Mouse (Mus musculus) embryonic facial prominence, embryonic 12.5 days (tissue): Measurements from ENCODE around the gene Fryl. TPM values are rescaled to one million over a fixed set of nuclear protein-coding genes. Genes with fewer than 3 reads are reported as not detected.

Source experiments
- ATAC-seq: fragments of 200-750 bp; cut with Nextera tagmentation; 2 replicates; pipeline ENCODE4 v1.8.0; 2017; ENCODE audit not compliant: insufficient number of reproducible peaks, insufficient read depth, low FRiP score, low TSS enrichment
- H3K27ac ChIP-seq: fragments of 300-500 bp; sonication (generic); 2 replicates; pipeline ENCODE4 v1.5.1; 2016; ENCODE audit warnings: mild to moderate bottlenecking
- H3K27me3 ChIP-seq: fragments of 300-500 bp; sonication (generic); 2 replicates; pipeline ENCODE4 v1.6.1; 2016; ENCODE audit warnings: mild to moderate bottlenecking, moderate library complexity
- H3K36me3 ChIP-seq: fragments of 300-500 bp; sonication (generic); 2 replicates; pipeline ENCODE4 v1.6.1; 2016; ENCODE audit warnings: mild to moderate bottlenecking
- H3K4me1 ChIP-seq: fragments of 300-500 bp; sonication (generic); 2 replicates; pipeline ENCODE4 v1.6.1; 2016
- H3K4me2 ChIP-seq: fragments of 300-500 bp; sonication (generic); replicated peaks from 2 replicates; pipeline ENCODE4 v1.6.1; 2016; ENCODE audit warnings: mild to moderate bottlenecking, moderate library complexity
- H3K4me3 ChIP-seq: fragments of 300-500 bp; sonication (generic); 2 replicates; pipeline ENCODE4 v1.5.1; 2016; ENCODE audit warnings: mild to moderate bottlenecking
- H3K9ac ChIP-seq: fragments of 300-500 bp; sonication (generic); 2 replicates; pipeline ENCODE4 v1.6.1; 2016; ENCODE audit warnings: mild to moderate bottlenecking, moderate library complexity
- H3K9me3 ChIP-seq: fragments of 300-500 bp; sonication (generic); 2 replicates; pipeline ENCODE4 v1.6.1; 2016; ENCODE audit warnings: mild to moderate bottlenecking, moderate library complexity
- WGBS: fragments of 180-500 bp; shearing (Covaris S2); methylation state at CpG from one replicate; pipeline ENCODE4 v1.1.7; 2016; 5-methylcytosine and 5-hydroxymethylcytosine counted together
- polyA plus RNA-seq: library from polyadenylated mRNA; unstranded; fragments of >200 nt; fragmentation: Nextera tagmentation; extraction: Ambion mirVana; gene quantifications from 2 replicates; pipeline ENCODE4 v1.2.1, GENCODE M21; 2016

Gene Fryl
- polyA plus RNA-seq, 1 experiment from 2014 or later = 28.6 TPM

DNA sequence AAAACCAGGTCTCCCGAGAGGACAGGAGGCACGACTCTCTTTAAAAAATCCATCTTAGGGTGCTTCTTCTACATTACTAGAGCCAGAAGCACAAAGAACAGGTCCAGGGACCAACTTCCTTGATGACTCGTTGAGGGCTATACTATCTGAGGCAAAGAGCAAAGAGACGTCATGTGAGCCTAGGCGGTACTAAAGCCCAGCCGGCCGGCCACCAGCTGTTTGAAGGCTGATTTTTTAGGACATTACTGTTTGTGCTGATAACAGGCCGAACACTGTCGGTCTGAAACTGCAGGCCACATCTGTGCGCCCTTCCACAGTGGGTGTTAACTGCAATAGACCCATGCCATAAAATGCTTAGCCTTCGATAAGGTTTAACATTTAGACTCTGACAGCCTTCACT lies 64.7 kb downstream of the Fryl start:
- H3K4me3 ChIP-seq = no peak overlapping the region
- H3K4me2 ChIP-seq = no peak overlapping the region
- no peaks in the 10 kb centered on the region for H3K27me3 ChIP-seq
- no peak for ATAC-seq
- WGBS = 85% methylated on average over 11 of the region's 11 CpGs
- H3K27ac ChIP-seq = no peak overlapping the region
- no peaks in the 10 kb centered on the region for H3K9me3 ChIP-seq
- no peaks in the 10 kb centered on the region for H3K36me3 ChIP-seq
- H3K9ac ChIP-seq = no peak overlapping the region
- peaks cover 7% of the 10 kb centered on the region; the same call in 1 of the 2 replicates for H3K4me1 ChIP-seq

DNA sequence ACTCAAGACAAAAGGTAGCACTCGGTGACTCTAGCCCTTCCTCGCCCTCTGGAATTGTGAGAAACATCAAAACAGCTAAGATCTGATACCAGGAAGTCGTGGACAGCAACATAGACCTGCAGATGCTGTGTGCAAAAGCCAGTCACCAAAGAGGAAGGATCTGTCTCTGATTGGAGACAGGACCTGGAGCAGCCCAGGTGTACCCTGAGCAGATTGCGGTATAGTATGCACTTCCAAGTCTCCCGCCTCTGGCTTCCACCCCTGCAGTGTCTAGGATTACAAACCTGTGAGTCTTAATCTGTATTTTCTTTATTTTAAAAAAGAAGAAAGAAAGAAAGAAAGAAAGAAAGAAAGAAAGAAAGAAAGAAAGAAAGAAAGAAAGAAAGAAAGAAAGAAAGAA lies 66.3 kb downstream of the Fryl start:
- H3K9ac ChIP-seq = no peak overlapping the region
- no peaks in the 10 kb centered on the region for H3K9me3 ChIP-seq
- WGBS = 67% methylated on average over 5 of the region's 5 CpGs
- no peak overlapping the region for H3K4me2 ChIP-seq
- peaks cover 7% of the 10 kb centered on the region; the same call in 1 of the 2 replicates for H3K4me1 ChIP-seq
- no peak for ATAC-seq
- no peaks in the 10 kb centered on the region; the same call in 1 of the 2 replicates for H3K36me3 ChIP-seq
- H3K27ac ChIP-seq = no peak overlapping the region
- no peak overlapping the region for H3K4me3 ChIP-seq
- no peaks in the 10 kb centered on the region for H3K27me3 ChIP-seq

DNA sequence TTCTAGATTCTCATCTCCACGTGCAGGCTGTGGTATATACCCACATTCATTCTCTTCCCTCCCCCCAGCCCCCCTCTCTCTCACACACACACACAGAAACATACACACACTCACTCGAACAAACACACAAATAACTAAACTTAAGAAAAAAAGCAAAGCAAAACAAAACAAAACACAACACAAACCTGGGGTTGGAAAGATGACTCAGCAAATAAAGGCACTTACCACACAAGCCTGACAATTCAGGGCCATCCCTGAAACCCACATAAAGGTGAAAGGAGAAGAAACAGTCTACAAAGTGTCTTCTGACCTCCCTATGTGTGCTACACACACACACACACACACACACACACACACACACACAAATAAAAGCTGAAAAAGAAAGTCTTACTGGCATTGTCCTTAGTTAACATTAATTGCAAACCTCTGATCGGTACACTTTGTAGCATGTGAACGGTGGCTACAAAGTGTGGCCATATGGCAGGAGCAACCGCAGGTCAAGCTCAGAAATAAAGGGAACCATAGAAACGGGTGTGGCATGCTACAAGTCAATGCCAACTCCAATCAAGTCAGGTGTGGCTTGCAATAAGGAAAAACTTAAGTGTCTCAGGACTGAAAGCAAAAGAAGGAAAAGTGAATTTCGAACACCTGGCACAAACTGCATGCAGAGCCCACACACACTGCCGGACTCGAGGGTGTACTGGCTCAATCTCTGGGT lies 66.8 kb downstream of the Fryl start:
- H3K27ac ChIP-seq = no peak overlapping the region
- 77% methylated on average over 9 of the region's 9 CpGs for WGBS

DNA sequence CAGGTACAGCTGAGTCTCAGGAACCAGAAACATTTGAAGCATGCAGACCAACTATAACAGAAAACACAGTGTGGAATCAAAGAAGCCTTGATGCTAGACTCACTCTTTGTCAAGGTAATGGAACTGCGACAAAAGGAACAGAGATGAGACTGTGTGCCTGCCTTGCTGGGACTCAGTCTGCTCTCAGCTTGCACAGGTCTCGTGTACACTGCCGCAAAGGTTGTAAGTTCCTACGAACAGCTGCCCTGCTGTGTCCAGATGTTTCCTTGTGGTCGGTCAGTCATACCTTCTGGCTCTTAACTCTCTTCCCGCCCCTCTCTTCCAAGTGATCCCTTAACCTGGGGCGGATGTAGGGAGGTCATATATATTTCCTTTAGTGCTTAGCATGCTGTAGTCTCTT lies 67.8 kb downstream of the Fryl start:
- 73% methylated on average over 7 of the region's 7 CpGs for WGBS
- no peaks in the 10 kb centered on the region for H3K9me3 ChIP-seq
- H3K27ac ChIP-seq = no peak overlapping the region
- H3K4me1 ChIP-seq = peaks cover 7% of the 10 kb centered on the region; the same call in 1 of the 2 replicates
- no peak overlapping the region for H3K4me3 ChIP-seq
- peaks cover 3% of the 10 kb centered on the region; the same call in 1 of the 2 replicates for H3K36me3 ChIP-seq
- no peak for ATAC-seq
- no peak overlapping the region for H3K4me2 ChIP-seq
- no peaks in the 10 kb centered on the region for H3K27me3 ChIP-seq
- no peak overlapping the region for H3K9ac ChIP-seq

More for the DNA sequence above, 66.8 kb downstream of the Fryl start:
- no peaks in the 10 kb centered on the region for H3K27me3 ChIP-seq
- H3K9ac ChIP-seq = no peak overlapping the region
- H3K9me3 ChIP-seq = no peaks in the 10 kb centered on the region
- H3K36me3 ChIP-seq = peaks cover 3% of the 10 kb centered on the region; the same call in 1 of the 2 replicates
- no peak overlapping the region for H3K4me3 ChIP-seq
- no peak for ATAC-seq
- H3K4me2 ChIP-seq = no peak overlapping the region
- peaks cover 7% of the 10 kb centered on the region; the same call in 1 of the 2 replicates for H3K4me1 ChIP-seq

DNA sequence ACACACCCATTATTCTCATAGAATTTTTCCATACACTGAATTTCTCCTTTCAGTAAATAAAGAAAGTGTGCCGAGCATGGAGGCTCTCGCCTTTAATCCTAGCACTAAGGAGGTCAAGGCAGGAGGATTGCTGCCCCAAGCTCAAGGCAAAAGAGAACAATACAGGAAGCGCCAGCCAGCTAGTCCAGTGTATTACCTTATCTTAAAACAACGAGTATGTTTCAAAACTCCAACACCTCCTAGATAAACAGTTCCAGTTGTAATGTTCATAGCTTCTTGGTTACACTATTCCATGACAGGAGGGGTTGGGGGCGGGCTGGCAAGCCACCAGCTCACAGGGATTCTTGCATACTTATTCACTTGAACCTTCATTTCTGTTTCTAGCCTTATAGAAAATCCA lies 68.3 kb downstream of the Fryl start:
- Histone ChIP-seq H3K4me3 (no peak overlapping the region), H3K27ac (no peak overlapping the region), H3K9me3 (no peaks in the 10 kb centered on the region), H3K27me3 (no peaks in the 10 kb centered on the region), H3K4me2 (no peak overlapping the region), H3K36me3 (peaks cover 3% of the 10 kb centered on the region; the same call in 1 of the 2 replicates), H3K9ac (no peak overlapping the region), H3K4me1 (peaks cover 7% of the 10 kb centered on the region; the same call in 1 of the 2 replicates)
- 80% methylated on average over 5 of the region's 5 CpGs for WGBS
- no peak for ATAC-seq

DNA sequence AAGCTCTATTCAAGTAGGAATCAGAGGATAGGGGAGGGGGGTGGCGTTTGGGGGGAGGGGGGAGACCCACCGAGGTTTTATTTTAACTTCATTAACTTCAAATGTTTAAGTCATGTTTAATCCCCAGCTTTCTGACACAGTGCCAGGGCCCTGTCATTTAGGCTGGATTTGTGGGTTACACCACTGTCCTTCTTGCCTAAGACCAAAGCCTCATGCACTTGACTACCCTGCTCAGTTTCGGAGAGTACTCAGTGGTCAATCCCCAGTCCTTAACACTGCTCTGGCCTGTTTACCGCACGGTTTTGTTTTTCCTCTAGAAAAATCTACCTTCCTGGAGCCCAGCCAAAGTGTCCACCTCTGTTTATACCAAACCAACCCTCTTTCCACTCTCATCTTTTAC lies 69.5 kb downstream of the Fryl start:
- Histone ChIP-seq H3K9me3 (no peaks in the 10 kb centered on the region), H3K4me3 (no peak overlapping the region), H3K9ac (no peak overlapping the region), H3K36me3 (peaks cover 3% of the 10 kb centered on the region; the same call in 1 of the 2 replicates), H3K4me2 (no peak overlapping the region), H3K27ac (no peak overlapping the region), H3K27me3 (no peaks in the 10 kb centered on the region), H3K4me1 (peaks cover 7% of the 10 kb centered on the region; the same call in 1 of the 2 replicates)
- WGBS = 86% methylated on average over 5 of the region's 5 CpGs
- no peak for ATAC-seq

DNA sequence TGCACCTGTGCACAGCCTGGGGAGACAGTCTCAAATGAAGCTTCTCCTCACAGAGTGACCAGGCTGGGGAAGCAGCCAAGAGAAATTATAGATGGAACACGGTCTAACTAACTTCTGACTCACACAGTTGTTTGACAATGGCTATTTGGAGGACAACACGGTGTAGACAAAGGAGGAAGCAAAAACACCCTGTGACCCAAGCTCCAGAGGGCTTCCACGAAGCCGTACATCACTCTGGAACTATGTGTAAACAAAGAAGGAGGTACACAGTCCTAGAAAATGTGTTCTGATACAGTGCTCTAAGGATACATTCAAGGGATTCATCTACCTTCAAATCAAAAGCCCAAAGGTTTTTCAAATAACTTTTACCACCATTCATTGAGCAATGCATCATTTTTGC lies 71.0 kb downstream of the Fryl start:
- H3K27me3 ChIP-seq = no peaks in the 10 kb centered on the region
- no peak overlapping the region for H3K27ac ChIP-seq
- H3K4me2 ChIP-seq = no peak overlapping the region
- no peak overlapping the region for H3K9ac ChIP-seq
- peaks cover 3% of the 10 kb centered on the region; the same call in 1 of the 2 replicates for H3K36me3 ChIP-seq
- H3K4me1 ChIP-seq = peaks cover 7% of the 10 kb centered on the region; the same call in 1 of the 2 replicates
- no peak for ATAC-seq
- no peak overlapping the region for H3K4me3 ChIP-seq
- WGBS = 88% methylated on average over 4 of the region's 4 CpGs
- no peaks in the 10 kb centered on the region for H3K9me3 ChIP-seq

DNA sequence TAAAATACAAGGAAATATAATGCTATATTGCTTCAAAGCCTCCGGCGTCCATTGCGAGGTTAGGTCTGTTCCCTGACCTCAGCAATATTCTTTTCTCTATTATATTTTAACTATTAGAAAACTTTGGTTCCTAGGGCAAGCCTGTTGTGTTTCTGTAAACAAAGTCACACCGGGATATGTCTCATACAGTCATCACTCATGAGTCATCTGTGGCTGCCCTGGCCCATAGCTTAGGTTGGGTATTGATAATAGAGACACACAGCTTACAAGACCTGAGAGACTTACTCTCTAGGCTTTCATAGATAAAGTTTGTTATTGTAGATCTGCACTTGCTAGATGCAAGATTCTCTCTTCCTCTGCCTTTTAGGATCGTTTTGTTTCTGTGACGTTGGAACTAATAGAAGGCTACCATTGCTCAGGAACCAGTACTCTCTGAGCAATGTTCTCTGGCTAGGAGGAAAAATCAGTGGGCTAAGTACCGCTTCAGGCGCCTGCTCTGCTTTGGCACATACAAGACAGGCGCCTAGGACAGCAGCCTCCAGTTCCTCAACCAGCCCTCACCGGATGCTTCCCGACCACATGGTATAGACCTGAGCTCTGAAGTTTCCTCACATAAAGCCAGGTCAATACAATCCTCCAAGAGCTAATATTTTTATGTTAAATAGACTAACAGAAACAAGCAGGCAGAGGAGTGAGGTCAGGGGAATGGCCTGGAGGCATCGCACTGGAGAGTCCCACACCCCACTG lies 73.5 kb downstream of the Fryl start:
- ATAC-seq = no peak
- Histone ChIP-seq H3K27ac (no peak overlapping the region), H3K4me3 (no peak overlapping the region), H3K4me1 (no peaks in the 10 kb centered on the region), H3K36me3 (peaks cover 3% of the 10 kb centered on the region; the same call in 1 of the 2 replicates), H3K4me2 (no peak overlapping the region), H3K9me3 (no peaks in the 10 kb centered on the region), H3K27me3 (no peaks in the 10 kb centered on the region), H3K9ac (no peak overlapping the region)
- 87% methylated on average over 12 of the region's 12 CpGs for WGBS

DNA sequence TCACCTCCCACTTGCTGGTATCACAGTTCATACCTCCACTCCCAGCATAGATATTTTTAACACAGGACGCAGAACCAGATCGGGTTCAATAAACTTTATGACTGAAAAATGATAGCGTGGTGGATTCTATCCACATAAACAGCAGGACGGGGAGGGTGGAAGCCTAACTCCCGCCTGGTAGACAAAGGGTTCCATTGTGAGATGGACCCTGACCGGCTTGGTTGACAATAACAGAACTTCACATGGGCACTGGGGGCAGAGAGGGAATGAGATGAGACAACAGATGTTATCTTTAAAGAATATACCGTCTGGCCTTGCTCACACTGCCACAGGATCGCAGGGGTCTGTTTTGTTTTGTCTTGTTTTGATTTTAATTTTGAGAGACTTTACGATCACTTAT lies 74.2 kb downstream of the Fryl start:
- Histone ChIP-seq H3K27ac (no peak overlapping the region), H3K36me3 (peaks cover 3% of the 10 kb centered on the region; the same call in 1 of the 2 replicates), H3K9me3 (no peaks in the 10 kb centered on the region), H3K27me3 (no peaks in the 10 kb centered on the region), H3K4me1 (no peaks in the 10 kb centered on the region), H3K4me3 (no peak overlapping the region), H3K4me2 (no peak overlapping the region), H3K9ac (no peak overlapping the region)
- ATAC-seq = no peak
- WGBS = 36% methylated on average over 9 of the region's 9 CpGs

DNA sequence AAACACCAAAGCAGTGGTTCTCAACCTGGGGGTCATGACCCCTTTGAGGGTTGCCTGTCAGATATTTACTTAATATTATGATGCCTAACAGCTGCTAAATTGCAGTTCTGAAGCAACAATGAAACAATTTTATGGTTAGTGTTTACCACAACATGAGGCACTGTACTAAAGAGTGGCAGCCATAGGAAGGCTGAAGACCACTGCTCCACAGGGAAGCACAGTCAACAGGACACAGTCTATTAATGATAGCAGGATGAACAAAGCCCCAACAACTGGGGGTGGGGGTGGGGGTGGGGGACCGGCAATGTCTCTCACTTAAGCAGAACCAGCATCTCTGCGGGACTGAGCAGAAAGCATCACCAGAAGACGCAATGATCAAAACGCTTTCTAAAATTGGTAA lies 80.1 kb downstream of the Fryl start:
- Histone ChIP-seq H3K4me2 (no peak overlapping the region), H3K9ac (no peak overlapping the region), H3K4me1 (0 out of 2 replicates have a peak, but pooled peaks cover under 1% of the 10 kb centered on the region), H3K36me3 (no peaks in the 10 kb centered on the region), H3K4me3 (no peak overlapping the region), H3K27ac (no peak overlapping the region), H3K9me3 (no peaks in the 10 kb centered on the region), H3K27me3 (no peaks in the 10 kb centered on the region)
- WGBS = 80% methylated on average over 4 of the region's 4 CpGs
- no peak for ATAC-seq

DNA sequence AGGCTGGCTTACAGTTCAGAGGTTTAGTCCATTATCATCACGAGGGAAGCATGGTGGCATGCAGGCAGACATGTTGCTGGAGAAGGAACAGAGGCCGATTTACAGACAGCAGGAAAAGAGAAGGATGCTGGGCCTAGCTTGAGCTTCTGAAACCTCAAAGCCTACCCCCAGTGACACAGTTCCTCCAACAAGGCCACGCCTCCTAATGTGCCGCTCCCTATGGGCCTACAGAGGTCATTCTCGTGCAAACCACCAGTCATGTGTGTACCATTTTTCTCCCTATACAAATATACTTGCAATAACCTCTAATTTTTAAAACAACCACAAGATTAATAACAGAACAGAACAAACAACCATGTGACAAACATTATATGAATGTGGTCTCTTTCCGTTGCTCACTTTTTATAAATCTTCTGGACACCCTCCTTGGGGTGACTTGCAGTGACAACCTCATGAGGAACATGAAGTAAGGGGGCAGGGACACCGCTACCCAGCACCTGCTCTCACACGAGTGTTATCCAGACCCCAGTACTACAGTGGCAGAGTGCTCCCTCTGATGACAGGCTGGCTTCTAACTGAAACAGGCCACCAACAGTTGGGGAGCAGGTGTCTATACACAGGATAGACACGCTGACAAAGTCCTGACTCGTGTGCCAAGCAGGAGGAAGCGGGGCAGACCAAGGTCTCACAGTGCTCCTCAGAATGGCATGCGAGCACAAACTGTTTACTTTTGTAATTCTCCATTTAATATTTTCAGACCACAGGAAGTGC lies 80.9 kb downstream of the Fryl start:
- Histone ChIP-seq H3K27me3 (no peaks in the 10 kb centered on the region), H3K9ac (no peak overlapping the region), H3K4me1 (0 out of 2 replicates have a peak, but pooled peaks cover 5% of the 10 kb centered on the region), H3K27ac (no peak overlapping the region), H3K9me3 (no peaks in the 10 kb centered on the region), H3K4me2 (no peak overlapping the region), H3K4me3 (no peak overlapping the region), H3K36me3 (no peaks in the 10 kb centered on the region)
- no peak for ATAC-seq
- WGBS = 84% methylated on average over 12 of the region's 12 CpGs
